Mouse (Mus musculus) cerebellum, adult (tissue): ENCODE data around the gene Armh4.
"Not testable (repeated sequence)": the region's sequence is repeated elsewhere in the genome, so short reads cannot be mapped to it uniquely, and the experiment has no call there.

ENCODE experiments used
- ATAC-seq: cut with Nextera tagmentation; 2 replicates; pipeline ENCODE4 v1.9.2; 2017; ENCODE audit warnings: mild to moderate bottlenecking, moderate library complexity, mixed read lengths; ENCODE audit not compliant: insufficient number of reproducible peaks, low FRiP score, low TSS enrichment

Armh4 gene

DNA sequence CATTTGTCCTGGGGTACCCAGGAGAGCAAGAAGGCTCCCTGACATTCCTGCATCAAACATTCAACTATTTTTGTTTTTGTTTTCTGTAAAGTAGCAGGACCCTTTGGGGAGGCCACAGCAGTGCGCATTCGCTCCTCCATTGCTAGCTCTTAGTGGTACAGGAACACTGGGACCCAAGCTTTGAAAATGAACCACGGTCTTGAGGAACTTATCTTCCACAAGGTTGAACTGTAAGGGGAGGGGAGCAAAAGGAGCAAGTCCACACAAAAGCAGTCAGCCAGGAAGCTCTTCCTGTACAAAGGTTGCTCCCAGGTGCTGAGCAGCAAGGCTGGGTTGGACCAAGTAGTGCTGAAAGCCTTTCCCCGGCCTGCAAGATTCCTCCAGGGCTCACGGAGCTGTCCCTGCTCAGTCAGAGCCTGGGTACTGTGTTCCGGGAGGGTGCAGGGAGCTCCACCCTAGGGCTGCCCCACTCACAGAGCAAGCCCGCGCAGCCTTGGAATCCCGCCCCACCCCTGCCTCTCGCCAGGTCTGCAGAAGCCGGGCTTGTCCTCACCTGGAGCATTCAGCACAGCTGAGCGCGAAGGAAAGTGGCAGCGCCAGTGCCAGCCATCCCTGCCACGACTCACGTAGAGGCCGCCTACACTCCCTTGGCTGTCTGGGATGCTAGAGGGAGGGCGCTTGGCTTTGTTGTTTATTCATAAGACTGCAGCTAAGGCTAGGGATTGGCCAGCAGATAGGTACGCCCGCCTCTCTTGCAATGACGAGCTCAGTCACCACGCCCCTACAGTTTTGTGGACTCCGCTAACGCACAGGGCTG lies at the start of gene Armh4:
Gene Armh4 (minus strand): TSS at position 669 of the 817 bp plus-strand sequence.
- peak; percentile 96 for ATAC-seq

DNA sequence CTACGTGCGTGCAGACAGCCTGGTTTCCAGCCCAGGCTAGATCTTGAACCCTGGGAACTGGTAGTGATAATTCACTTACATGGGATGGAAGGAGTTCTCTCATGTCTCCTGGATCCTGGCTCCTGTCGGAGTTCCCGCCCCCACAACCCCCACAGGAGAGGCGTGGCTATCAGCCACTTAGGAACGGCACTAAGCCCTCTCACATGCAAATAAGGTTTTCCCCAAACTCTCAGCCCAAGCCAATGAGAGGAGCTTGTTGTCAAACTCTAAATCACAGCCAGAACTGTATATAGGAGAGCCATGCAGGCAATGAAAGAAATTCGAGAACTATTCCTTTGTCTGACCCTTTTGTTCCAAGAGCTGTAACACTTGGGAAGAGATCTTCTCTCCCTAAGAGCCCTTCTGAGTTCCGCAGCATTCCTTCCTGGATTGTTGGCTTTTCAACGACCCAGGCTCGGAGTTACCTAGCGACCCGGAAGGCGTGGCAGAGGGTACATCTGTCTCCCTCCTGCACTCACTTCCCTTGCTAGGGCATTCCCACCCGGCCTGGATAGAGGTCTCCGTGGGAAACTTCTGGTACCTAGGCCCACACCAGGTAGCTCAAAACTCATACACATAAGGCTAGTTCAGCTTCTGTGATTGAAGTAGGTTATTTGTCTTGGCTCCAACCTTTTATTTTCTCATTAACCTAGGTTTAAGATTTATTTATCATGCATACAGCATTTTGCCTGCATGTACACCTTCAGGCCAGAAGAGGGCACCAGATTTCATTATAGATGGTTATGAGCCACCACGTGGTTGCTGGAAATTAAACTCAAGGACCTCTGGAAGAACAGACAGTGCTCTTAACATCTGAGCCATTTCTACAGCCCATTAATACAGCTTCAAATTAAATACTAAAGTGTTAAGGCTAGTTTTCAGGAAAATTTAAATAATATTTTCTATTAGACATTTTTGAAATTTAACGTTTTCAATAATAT lies 46.3 kb upstream of the Armh4 start:
- ATAC-seq, result peak; percentile 20; the same call in 1 of the 2 replicates

DNA sequence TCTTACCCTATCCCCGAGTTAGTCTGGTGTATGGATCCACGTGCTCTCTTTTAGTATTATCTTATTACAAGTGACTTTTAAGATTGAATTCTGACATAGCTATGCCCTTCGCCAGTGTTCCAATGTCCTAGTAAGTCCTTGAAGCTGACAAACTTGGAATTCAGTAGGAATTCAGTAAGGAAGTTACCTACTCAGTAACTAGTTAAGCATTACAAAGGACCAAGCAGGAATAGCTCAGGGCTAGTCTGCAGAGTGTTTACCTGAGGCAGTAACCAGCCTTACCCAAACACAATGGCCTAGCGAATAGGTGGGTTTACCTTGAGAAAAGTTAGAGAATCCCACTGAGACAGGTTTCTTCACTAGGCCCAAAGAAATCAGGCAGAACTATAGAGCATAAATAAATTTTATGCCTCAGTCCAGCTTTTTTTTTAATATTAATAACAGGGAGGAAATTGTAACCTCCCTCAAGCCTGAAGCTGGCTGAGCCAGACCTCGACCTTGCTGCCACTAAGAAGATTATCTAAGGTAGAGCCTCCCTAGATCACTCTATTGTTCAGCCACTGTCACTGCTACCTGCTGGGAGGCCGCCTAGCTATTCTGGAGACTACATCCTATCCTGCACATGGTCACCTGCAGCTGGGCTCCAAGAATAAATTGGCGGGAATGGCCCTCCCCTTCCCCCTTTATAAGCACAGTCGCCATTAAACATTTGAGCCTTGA lies 36.7 kb upstream of the Armh4 start:
- not testable (repeated sequence) for ATAC-seq

DNA sequence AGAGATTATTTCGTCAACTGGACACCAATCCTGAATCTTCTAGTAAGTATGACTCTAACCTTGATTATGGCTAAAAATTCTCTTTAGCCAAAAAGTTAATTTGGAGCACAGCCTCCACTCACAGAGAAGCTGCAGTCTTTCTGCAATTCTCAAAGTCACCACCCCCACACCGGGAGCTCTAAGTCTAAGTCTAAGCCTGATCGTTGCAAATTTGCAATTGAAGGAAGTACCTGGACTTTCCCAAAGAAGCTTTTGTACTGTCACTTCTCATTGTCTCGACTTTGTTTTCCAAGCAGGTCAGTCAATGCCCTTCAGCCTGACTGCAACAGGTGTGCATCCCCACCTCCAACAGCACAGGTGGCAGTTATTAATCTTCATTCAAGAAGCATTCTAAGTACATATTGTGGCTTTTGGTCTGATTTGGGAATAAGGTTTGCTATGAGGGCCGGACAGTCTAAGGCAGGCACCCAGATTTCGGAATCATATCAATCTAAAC lies 35.6 kb upstream of the Armh4 start:
- not testable (repeated sequence) for ATAC-seq

DNA sequence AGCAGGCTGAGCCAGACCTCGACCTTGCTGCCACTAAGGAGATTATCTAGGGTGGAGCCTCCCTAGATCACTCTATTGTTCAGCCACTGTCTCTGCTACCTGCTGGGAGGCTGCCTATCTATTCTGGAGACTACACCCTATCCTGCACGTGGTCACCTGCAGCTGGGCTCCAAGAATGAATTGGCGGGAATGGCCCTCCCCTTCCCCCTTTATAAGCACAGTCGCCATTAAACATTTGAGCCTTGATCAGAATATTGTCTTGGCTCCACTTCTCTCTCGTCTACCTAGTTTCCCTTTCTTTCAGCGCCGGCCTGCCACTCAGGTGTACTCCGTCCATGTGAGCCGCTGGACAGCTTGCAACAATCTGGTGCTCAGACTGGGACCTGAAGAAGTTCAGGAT lies 29.8 kb upstream of the Armh4 start:
- ATAC-seq, result not testable (repeated sequence)

DNA sequence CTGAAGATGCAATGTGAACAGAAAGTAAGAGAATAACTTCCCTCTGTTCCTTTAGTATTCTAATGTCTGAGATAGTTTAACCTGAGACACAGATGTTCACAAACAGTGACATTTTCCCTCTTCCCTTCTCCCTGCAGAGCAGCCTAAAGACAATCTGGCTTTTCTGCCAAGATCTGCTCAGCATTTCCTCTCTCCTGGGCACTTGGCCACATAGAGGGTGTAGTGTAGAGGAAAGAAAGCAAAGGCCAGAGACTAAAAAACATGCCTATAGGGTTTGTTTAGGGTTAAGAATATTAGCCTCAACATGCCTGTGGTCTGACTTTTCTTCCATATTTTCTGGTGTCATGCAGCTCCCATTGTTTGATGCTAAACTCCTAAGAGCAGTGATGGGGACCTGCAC lies 21.9 kb upstream of the Armh4 start:
- ATAC-seq, result peak; percentile 91

DNA sequence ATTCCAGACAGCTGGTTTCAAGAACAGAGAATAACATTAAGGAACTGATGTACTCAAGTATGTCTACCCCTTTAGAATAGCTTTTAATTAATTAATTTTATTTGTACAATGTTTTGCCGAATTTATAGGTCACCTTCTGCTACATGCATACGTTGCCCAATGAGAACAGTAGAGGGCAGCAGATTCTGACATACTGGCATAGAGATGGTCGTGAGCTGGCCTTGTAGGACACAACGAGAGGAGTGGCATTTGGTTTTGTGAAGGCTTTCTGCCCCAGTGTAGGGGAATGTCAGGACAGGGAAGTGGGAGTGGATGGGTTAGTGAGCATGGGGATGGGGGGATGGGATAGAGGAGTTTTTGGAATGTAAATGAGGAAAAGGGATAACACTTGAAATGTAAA lies 18.3 kb upstream of the Armh4 start:
- peak; percentile 92 for ATAC-seq

DNA sequence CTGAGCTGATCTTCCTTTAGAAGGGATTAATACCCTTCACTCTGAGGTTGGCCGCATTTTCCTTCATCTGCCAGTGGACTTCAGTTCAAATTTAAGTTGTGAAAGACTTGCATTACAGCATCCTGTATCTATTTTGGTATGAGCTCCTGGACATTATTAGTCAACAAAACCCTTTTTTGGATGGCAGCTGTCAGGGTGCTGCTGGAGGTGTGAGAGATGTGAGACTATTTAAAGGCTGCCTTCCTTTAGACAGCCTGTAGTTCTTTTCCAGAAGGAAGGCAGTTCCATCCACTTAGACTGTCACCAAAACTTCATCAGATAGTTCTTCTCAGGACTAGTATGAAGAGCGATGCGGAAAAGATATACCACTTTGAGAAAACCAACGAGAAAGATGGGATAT lies 10.8 kb upstream of the Armh4 start:
- ATAC-seq, result no peak

DNA sequence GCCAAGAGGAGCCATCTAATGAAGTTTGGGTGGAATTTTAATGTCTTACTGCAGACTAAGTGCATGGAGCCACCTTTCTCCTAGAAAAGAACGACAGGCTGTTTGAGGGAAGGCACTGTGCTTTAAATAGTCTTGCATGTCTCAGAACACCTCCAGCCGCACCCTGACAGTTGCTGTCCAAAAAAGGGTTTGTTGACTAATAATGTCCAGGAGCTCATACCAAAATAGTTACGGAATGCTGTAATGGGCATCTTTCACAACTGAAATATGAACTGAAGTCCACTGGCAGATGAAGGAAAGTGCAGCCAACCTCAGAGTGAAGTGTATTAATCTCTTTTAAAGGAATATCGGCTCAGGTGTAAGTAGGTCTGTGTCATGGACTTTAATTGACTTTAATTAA lies 7.4 kb upstream of the Armh4 start:
- no peak for ATAC-seq

DNA sequence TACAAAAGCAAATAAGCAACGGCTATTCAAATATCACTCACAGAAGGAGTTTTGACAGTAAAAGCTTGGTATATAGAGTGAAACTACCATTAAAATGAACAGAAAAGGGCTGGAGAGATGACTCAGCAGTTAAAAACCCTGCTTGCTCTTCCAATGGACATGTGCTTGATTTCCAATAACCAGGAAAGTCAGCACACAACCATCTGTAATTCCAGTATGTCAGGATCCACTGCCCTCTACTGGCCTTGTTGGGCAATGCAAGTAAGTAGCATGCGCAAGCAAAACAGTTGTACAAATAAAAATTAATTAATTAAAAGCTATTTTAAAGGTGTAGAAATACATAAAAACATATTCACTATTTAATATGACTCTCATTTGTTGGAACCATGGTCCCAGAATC lies 2.6 kb upstream of the Armh4 start:
- ATAC-seq, result no peak

DNA sequence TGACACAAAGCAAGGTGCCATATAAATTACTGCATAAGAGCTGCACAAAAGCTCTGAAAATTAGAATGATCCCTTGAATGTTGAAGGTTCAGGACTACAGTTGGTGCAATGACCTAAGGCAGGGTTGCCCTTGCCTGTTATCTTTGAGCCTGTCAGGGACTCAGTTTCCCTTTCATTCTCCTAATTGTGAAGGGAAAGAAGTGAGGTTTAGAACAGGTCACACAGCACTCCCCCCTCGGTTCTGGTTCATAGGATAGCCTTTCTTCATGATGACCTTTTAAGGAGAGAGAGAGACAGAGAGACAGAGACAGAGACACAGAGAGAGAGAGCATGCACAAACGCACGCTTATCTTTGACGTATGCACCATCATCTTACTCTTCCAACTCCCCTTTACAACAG lies 683 bp upstream of the Armh4 start:
- ATAC-seq, result no peak

DNA sequence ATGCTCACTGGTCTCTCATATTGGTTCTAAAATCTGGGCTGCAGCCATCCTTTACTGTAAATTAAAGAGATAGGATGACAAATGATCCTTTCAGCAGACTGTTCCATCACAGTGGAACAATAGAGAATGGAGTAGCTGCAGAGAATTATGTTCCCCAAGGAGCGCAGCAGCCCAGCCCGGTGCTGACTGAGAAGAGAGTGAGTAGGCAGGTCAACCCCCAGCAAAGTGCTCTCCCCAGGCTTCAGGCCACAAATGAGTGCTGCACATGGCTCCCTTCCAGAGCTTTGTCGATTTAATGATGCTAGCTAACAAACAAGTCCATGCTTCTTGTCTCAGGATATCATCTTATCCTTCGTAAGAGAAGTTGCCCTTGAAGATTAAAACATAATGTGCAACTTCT lies 2.8 kb downstream of the Armh4 start:
- no peak for ATAC-seq

DNA sequence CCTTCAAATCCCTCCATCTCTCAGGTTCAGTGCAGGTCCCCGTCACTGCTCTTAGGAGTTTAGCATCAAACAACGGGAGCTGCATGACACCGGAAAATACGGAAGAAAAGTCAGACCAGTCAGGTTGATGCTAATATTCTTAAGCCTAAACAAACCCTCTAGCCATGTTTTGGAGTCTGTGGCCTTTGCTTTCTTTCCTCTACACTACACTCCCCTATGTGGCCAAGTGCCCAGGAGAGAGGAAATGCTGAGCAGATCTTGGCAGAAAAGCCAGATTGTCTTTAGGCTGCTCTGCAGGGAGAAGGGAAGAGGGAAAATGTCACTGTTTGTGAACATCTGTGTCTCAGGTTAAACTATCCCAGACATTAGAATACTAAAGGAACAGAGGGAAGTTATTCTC lies 5.6 kb downstream of the Armh4 start:
- ATAC-seq, result peak; percentile 73

DNA sequence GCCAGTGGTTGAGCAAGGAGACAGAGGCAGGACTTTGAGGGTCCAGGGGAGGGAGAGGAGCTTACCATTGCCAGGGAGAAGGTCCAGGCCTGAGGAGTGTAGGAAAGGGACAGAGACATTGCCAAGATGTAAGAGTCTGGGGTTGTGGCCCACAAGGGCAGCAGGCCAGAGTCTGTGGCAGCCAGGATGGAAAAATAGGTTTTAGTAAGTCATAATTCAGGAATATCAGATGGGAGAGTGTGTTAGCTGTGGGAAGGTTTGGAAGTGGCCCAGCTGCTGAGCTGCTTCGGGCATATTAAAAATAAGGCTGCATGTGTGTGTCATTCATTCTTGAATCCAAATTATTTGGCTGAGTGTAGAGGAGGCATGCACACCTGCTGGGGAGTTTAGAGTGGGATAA lies 11.4 kb downstream of the Armh4 start:
- ATAC-seq, result 0 out of 2 replicates have a peak, but pooled peaks have one; percentile 37

DNA sequence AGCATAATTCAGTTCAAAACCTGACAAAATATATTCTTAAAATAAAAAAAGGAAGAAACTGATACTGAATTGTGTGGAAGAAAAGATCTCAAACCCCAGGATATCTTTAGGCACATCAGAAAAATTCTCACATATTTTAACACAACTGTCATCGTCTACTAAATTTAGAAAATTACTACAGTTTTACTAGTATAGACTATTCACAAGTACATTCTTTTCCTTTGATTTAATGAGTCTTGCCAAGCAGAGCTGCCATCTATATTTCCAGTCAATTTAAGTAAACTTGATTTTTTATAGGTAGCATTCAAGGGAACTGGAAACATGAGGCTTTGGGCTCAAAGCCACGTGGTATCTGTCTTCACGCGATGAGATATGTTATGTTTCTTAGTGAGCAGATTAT lies 16.6 kb downstream of the Armh4 start:
- no peak for ATAC-seq

DNA sequence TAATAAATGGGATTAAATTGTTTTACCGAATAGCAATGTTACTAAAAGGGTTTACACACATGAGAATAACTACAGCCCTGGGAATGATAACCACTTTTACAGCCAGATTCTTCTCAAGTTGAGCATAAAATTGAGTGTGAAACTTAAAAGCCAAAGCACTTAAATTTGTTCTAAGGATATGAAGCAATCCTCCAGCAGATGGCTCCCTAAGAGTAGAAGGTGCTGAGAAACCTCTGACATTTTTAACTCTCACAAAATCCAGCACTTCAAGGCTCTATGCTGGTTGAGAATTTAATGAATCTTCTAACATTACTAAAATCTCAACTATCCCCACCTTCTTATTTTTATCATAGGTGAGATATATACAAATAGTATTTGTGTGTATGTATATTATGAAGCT lies 27.3 kb downstream of the Armh4 start:
- no peak for ATAC-seq

DNA sequence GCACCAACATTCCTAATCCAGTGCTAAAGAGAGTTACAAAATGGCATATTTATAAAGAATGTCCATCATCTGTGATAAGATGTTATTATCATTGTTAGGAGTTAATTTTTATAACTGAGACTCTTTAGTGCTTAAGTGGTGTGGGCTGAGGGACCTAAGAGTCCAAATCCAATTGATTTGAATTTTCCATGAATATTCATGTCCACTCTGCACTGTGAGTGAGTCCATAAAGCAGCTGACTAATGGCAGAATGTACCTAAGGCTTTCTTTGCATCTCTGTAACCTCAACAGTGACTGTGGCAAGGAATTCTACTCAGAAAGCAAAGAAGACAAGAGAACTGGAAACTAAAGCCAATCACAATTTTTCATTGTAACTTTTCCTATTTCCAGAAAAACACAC lies 30.6 kb downstream of the Armh4 start:
- no peak for ATAC-seq

DNA sequence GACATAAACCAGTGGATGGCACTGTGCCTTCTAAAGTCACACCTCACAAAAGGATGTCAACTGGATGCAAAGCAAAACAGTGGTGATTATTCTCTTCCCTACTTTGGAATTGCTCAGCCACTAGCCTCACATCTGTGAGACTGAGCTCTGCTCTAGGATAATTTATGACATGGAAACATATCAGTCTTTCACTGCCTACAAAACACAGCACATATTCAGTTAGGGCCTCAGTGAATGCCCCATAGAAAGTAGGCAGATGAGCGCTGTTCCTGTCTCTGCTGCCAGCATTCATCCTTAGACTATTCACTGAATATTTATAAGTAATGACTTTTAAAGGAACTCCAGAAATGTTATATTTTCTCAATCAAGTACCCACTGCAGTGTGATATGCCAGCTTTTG lies 37.3 kb downstream of the Armh4 start:
- ATAC-seq, result no peak

DNA sequence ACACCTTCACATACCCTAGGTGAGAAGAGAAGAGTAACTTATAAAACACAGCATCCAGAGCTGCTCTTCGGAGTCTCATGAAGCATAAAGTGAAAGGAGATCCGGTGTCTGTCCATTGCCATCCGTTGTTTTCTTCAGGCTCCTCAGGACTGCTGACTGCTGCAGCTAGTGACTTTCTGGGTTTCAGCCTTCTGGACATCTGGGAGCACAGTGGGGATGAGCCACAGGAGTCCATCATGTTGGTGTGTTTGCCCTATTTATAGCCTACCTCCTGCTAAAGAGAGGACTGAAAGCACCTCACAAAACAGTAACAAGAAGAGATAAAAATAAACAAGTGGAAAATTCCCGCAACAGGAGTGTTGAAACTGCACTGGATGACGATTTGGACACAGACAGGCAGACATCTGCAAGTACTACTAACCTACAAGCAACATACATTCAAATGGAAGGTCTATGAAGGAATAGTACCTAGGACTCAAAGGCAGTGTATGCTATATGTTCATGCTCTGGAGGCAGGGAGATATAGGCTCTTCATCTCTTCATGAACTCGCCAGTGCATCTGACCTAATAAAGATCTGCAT lies 39.1 kb downstream of the Armh4 start:
- peak; percentile 93 for ATAC-seq

DNA sequence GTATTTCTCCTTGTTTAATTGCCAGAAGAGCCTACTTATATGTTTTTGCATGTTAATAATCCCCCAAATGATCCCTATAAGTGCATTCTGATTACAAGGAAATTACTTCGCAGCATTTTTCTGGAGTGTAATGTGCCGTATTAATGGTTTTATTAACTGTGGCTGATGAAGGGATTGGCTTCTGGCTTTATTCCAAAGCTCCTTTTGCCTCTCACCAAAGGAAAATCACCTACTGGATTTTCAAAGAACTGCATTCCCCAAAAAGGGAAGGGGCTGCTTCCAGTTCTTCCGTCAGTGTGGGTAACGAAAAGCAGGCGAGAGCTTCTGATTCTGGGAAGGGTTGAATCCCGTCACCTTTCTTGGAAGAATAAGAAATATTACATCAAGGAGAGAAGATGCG lies 43.9 kb downstream of the Armh4 start:
- ATAC-seq, result no peak
